Mouse (Mus musculus) midbrain, embryonic 13.5 days (tissue): ENCODE results near the gene Zfp217. TPM values are rescaled to one million over a fixed set of nuclear protein-coding genes. Genes with fewer than 3 reads are reported as not detected.

ENCODE experiments used
- ATAC-seq: fragments of 200-750 bp; cut with Nextera tagmentation; 2 replicates; pipeline ENCODE4 v1.8.0; 2017; ENCODE audit warnings: mild to moderate bottlenecking, moderate TSS enrichment, moderate library complexity
- H3K27ac ChIP-seq: fragments of 300-500 bp; sonication (generic); 2 replicates; pipeline ENCODE4 v1.5.1; 2015; ENCODE audit warnings: inconsistent platforms, mild to moderate bottlenecking, moderate library complexity
- H3K27me3 ChIP-seq: fragments of 300-500 bp; sonication (generic); 2 replicates; pipeline ENCODE4 v1.6.1; 2015; ENCODE audit warnings: mild to moderate bottlenecking, inconsistent platforms
- H3K36me3 ChIP-seq: fragments of 300-500 bp; sonication (generic); 2 replicates; pipeline ENCODE4 v1.6.1; 2015; ENCODE audit warnings: mild to moderate bottlenecking, inconsistent platforms
- H3K4me1 ChIP-seq: fragments of 300-500 bp; sonication (generic); replicated peaks from 2 replicates; pipeline ENCODE4 v1.6.1; 2015; ENCODE audit warnings: inconsistent platforms
- H3K4me2 ChIP-seq: fragments of 300-500 bp; sonication (generic); replicated peaks from 2 replicates; pipeline ENCODE4 v1.6.1; 2015; ENCODE audit warnings: moderate library complexity, mild to moderate bottlenecking, inconsistent platforms
- H3K4me3 ChIP-seq: fragments of 300-500 bp; sonication (generic); replicated peaks from 2 replicates; pipeline ENCODE4 v1.5.1; 2015; ENCODE audit warnings: mild to moderate bottlenecking, inconsistent platforms
- H3K9ac ChIP-seq: fragments of 300-500 bp; sonication (generic); replicated peaks from 2 replicates; pipeline ENCODE4 v1.6.1; 2015; ENCODE audit warnings: mild to moderate bottlenecking, inconsistent platforms
- H3K9me3 ChIP-seq: fragments of 300-500 bp; sonication (generic); 2 replicates; pipeline ENCODE4 v1.6.1; 2016; ENCODE audit warnings: mild to moderate bottlenecking, inconsistent platforms
- WGBS: fragments of 180-500 bp; shearing (Covaris S2); methylation state at CpG from one replicate; pipeline ENCODE4 v1.1.7; 2015; 5-methylcytosine and 5-hydroxymethylcytosine counted together
- polyA plus RNA-seq: library from polyadenylated mRNA; unstranded; fragments of >200 nt; fragmentation: Nextera tagmentation; extraction: Ambion mirVana; gene quantifications from 2 replicates; pipeline ENCODE4 v1.2.1, GENCODE M21; 2015

The Zfp217 gene
- polyA plus RNA-seq, 1 experiment from 2014 or later, result 1.8 TPM

- Histone ChIP-seq H3K9me3 (no peaks in the 10 kb centered on the region), H3K4me3 (no peak overlapping the region), H3K4me1 (no peaks in the 10 kb centered on the region), H3K9ac (no peak overlapping the region), H3K27me3 (no peaks in the 10 kb centered on the region), H3K27ac (no peak overlapping the region), H3K36me3 (no peaks in the 10 kb centered on the region), H3K4me2 (no peak overlapping the region)
- ATAC-seq, result no peak
- 57% methylated on average over 3 of the region's 3 CpGs for WGBS
Observed at GRCm38 (mm10) chr2:170143861-170144260, 4.0 kb downstream of the Zfp217 start.

- H3K4me2 ChIP-seq, result no peak overlapping the region
- WGBS, result 93% methylated on average over 10 of the region's 10 CpGs
- no peaks in the 10 kb centered on the region for H3K9me3 ChIP-seq
- H3K27me3 ChIP-seq, result no peaks in the 10 kb centered on the region
- H3K27ac ChIP-seq, result no peak overlapping the region
- no peak overlapping the region for H3K9ac ChIP-seq
- no peaks in the 10 kb centered on the region for H3K4me1 ChIP-seq
- ATAC-seq, result no peak
- H3K4me3 ChIP-seq, result no peak overlapping the region
- H3K36me3 ChIP-seq, result no peaks in the 10 kb centered on the region
Observed at GRCm38 (mm10) chr2:170142542-170142941, 5.4 kb downstream of the Zfp217 start.

- Histone ChIP-seq H3K9me3 (no peaks in the 10 kb centered on the region), H3K27me3 (no peaks in the 10 kb centered on the region), H3K4me2 (no peak overlapping the region), H3K4me1 (peaks cover 3% of the 10 kb centered on the region; the same call in 1 of the 2 replicates), H3K4me3 (no peak overlapping the region), H3K9ac (no peak overlapping the region), H3K27ac (no peak overlapping the region), H3K36me3 (no peaks in the 10 kb centered on the region)
- 95% methylated on average over 5 of the region's 5 CpGs for WGBS
- no peak for ATAC-seq
Observed at GRCm38 (mm10) chr2:170141481-170141880, 6.4 kb downstream of the Zfp217 start.

- Histone ChIP-seq H3K36me3 (no peaks in the 10 kb centered on the region), H3K4me3 (no peak overlapping the region), H3K4me1 (peaks cover 3% of the 10 kb centered on the region; the same call in 1 of the 2 replicates), H3K9ac (no peak overlapping the region), H3K27ac (no peak overlapping the region), H3K4me2 (no peak overlapping the region), H3K9me3 (no peaks in the 10 kb centered on the region), H3K27me3 (peaks cover 9% of the 10 kb centered on the region; the same call in 1 of the 2 replicates)
- WGBS, result 76% methylated on average over 9 of the region's 9 CpGs
- no peak for ATAC-seq
Observed at GRCm38 (mm10) chr2:170139411-170140046, 8.4 kb downstream of the Zfp217 start.

GRCm38 (mm10) chr2:170136928-170137327 is 11.0 kb downstream of the Zfp217 start:
- Histone ChIP-seq H3K36me3 (no peaks in the 10 kb centered on the region), H3K4me3 (no peak overlapping the region), H3K9ac (no peak overlapping the region), H3K27ac (no peak overlapping the region), H3K4me1 (peaks cover 20% of the 10 kb centered on the region), H3K27me3 (peaks cover 13% of the 10 kb centered on the region; the same call in 1 of the 2 replicates), H3K4me2 (no peak overlapping the region), H3K9me3 (no peaks in the 10 kb centered on the region)
- WGBS, result 37% methylated on average over 3 of the region's 3 CpGs
- no peak for ATAC-seq

- Histone ChIP-seq H3K36me3 (no peaks in the 10 kb centered on the region), H3K4me3 (no peak overlapping the region), H3K4me2 (no peak overlapping the region), H3K27ac (no peak overlapping the region), H3K9me3 (no peaks in the 10 kb centered on the region), H3K27me3 (peaks cover 13% of the 10 kb centered on the region; the same call in 1 of the 2 replicates), H3K4me1 (peaks cover 23% of the 10 kb centered on the region), H3K9ac (no peak overlapping the region)
- 81% methylated on average over 6 of the region's 6 CpGs for WGBS
- no peak for ATAC-seq
Observed at GRCm38 (mm10) chr2:170135820-170136219, 12.1 kb downstream of the Zfp217 start.

GRCm38 (mm10) chr2:170134026-170134690 is 13.7 kb downstream of the Zfp217 start:
- no peak for ATAC-seq
- H3K27ac ChIP-seq, result no peak overlapping the region
- peak overlapping the region; percentile 62; the same call in 1 of the 2 replicates for H3K4me2 ChIP-seq
- H3K4me3 ChIP-seq, result no peak overlapping the region
- peaks cover 38% of the 10 kb centered on the region for H3K4me1 ChIP-seq
- no peaks in the 10 kb centered on the region for H3K9me3 ChIP-seq
- peaks cover 13% of the 10 kb centered on the region; the same call in 1 of the 2 replicates for H3K27me3 ChIP-seq
- 15% methylated on average over 12 of the region's 12 CpGs for whole genome bisulfite sequencing
- H3K9ac ChIP-seq, result no peak overlapping the region
- no peaks in the 10 kb centered on the region for H3K36me3 ChIP-seq

GRCm38 (mm10) chr2:170133093-170133731 is 14.7 kb downstream of the Zfp217 start:
- no peak for ATAC-seq
- Histone ChIP-seq H3K9me3 (no peaks in the 10 kb centered on the region), H3K9ac (peak overlapping the region; percentile 57), H3K4me1 (peaks cover 47% of the 10 kb centered on the region), H3K27ac (peak overlapping the region; percentile 58), H3K4me2 (peak overlapping the region; percentile 62), H3K27me3 (peaks cover 13% of the 10 kb centered on the region; the same call in 1 of the 2 replicates), H3K4me3 (peak overlapping the region; percentile 39), H3K36me3 (no peaks in the 10 kb centered on the region)
- 1% methylated on average over 28 of the region's 28 CpGs for WGBS

- Histone ChIP-seq H3K9me3 (no peaks in the 10 kb centered on the region), H3K27me3 (peaks cover 13% of the 10 kb centered on the region; the same call in 1 of the 2 replicates), H3K36me3 (no peaks in the 10 kb centered on the region), H3K9ac (peak overlapping the region; percentile 57; the same call in 1 of the 2 replicates), H3K27ac (peak overlapping the region; percentile 58), H3K4me2 (peak overlapping the region; percentile 62), H3K4me3 (peak overlapping the region; percentile 39), H3K4me1 (peaks cover 52% of the 10 kb centered on the region)
- WGBS, result 0% methylated on average over 3 of the region's 3 CpGs
- ATAC-seq, result no peak
Observed at GRCm38 (mm10) chr2:170132716-170133092, 15.2 kb downstream of the Zfp217 start.

- Histone ChIP-seq H3K27ac (no peak overlapping the region), H3K9me3 (no peaks in the 10 kb centered on the region), H3K27me3 (peaks cover 13% of the 10 kb centered on the region; the same call in 1 of the 2 replicates), H3K4me2 (peak overlapping the region; percentile 65), H3K4me3 (peak overlapping the region; percentile 83), H3K36me3 (no peaks in the 10 kb centered on the region), H3K4me1 (peaks cover 58% of the 10 kb centered on the region), H3K9ac (peak overlapping the region; percentile 85; the same call in 1 of the 2 replicates)
- 6% methylated on average over 10 of the region's 10 CpGs for WGBS
- ATAC-seq, result no peak
Observed at GRCm38 (mm10) chr2:170131981-170132460, 15.9 kb downstream of the Zfp217 start.

- Histone ChIP-seq H3K9me3 (no peaks in the 10 kb centered on the region), H3K4me2 (peak overlapping the region; percentile 65), H3K9ac (peak overlapping the region; percentile 85), H3K4me3 (peak overlapping the region; percentile 83), H3K4me1 (peaks cover 62% of the 10 kb centered on the region), H3K36me3 (no peaks in the 10 kb centered on the region), H3K27me3 (peaks cover 12% of the 10 kb centered on the region; the same call in 1 of the 2 replicates), H3K27ac (peak overlapping the region; percentile 77)
- peak; percentile 87 for ATAC-seq
- under 1% methylated on average over 113 of the region's 122 CpGs for WGBS
Observed at GRCm38 (mm10) chr2:170130780-170131645, 16.9 kb downstream of the Zfp217 start.
